Mouse (Mus musculus): ENCODE data around the gene Tmem120a. TPM values are rescaled to one million over a fixed set of nuclear protein-coding genes. Genes with fewer than 3 reads are reported as not detected.

The Tmem120a gene
- polyA plus RNA-seq, 1 experiment from 2014 or later = 54.5 TPM

DNA sequence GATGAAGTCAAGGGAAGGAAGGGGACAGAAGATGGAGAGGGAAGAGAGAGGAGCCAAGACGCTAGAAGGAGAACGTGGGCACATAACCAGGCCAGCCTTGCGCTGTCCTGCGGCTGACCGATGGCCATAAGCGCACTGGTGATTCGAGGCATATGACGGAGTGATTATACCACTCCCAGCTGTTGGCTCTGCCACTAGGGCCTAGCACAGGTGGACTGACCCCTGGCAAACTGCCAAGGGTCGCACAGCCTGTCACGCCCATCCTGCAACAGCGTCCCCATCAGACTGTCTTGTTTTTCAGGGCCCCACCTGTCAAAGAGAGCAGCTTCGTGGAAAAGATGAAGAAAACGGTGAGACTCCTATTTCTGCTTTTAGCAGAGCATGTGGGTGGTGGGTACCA, 15.9 kb downstream of the Tmem120a start:
- no peaks in the 10 kb centered on the region for H3K9me3 ChIP-seq
- peaks cover 47% of the 10 kb centered on the region for H3K4me1 ChIP-seq
- H3K27ac ChIP-seq = 0 out of 2 replicates have a peak overlapping the region, but pooled peaks have one; percentile 40
- no peak for DNase-seq (ENCODE audit: extremely low spot score, low spot score)
- H3K4me3 ChIP-seq = no peak overlapping the region
- H3K36me3 ChIP-seq (replicated peaks) = peaks cover 63% of the 10 kb centered on the region
- no peaks in the 10 kb centered on the region for H3K27me3 ChIP-seq (ENCODE audit: poor library complexity, severe bottlenecking)
- WGBS = 91% methylated on average over 13 of the region's 13 CpGs

GRCm38 (mm10) chr5:135727871-135728270, 16.4 kb downstream of the Tmem120a start:
- H3K4me3 ChIP-seq = no peak overlapping the region
- H3K27me3 ChIP-seq (ENCODE audit: poor library complexity, severe bottlenecking) = no peaks in the 10 kb centered on the region
- no peaks in the 10 kb centered on the region for H3K9me3 ChIP-seq
- peaks cover 58% of the 10 kb centered on the region for H3K36me3 ChIP-seq (replicated peaks)
- DNase-seq (ENCODE audit: extremely low spot score, low spot score) = no peak
- no peak overlapping the region for H3K27ac ChIP-seq
- peaks cover 52% of the 10 kb centered on the region for H3K4me1 ChIP-seq
- 91% methylated on average over 9 of the region's 9 CpGs for WGBS

DNA sequence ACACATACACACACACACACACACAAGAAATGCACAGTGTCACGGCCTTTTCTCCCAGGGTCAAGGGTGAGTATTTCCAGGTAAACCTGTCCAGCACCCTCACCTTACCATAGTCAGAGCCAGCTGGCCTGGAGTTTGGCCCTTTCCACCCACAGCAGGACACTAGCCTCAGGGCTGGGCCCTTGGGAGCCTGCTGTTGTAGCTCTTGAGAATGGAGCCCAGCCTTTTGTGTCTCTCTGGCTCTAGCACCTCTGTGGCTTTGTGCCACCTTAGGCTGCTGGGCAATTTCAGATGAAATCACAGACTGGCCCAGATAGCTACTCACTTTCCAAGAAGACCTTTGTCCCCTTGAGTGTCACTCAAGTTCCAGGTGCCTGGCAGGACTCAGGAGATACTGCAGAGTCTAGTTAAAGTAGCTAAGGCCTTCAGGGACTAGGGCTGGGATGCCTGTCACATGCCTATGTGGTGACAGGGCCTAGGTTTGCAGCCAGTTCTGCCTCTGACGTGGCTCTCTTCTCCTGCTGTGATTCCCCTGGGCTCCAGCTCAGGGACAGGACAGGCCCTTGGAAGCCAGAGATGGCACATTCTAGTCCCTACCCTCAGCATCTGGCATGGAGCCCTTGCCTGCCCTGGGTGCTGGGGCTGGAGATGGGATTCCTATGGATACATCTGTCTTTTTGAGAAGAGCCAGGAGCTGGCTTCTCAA, 17.5 kb downstream of the Tmem120a start:
- no peaks in the 10 kb centered on the region for H3K27me3 ChIP-seq (ENCODE audit: poor library complexity, severe bottlenecking)
- peaks cover 54% of the 10 kb centered on the region for H3K4me1 ChIP-seq
- no peaks in the 10 kb centered on the region for H3K9me3 ChIP-seq
- peaks cover 47% of the 10 kb centered on the region for H3K36me3 ChIP-seq (replicated peaks)
- H3K4me3 ChIP-seq = peak overlapping the region; percentile 50
- DNase-seq (ENCODE audit: extremely low spot score, low spot score) = no peak
- H3K27ac ChIP-seq = peak overlapping the region; percentile 95
- 81% methylated on average over 2 of the region's 2 CpGs for WGBS

DNA sequence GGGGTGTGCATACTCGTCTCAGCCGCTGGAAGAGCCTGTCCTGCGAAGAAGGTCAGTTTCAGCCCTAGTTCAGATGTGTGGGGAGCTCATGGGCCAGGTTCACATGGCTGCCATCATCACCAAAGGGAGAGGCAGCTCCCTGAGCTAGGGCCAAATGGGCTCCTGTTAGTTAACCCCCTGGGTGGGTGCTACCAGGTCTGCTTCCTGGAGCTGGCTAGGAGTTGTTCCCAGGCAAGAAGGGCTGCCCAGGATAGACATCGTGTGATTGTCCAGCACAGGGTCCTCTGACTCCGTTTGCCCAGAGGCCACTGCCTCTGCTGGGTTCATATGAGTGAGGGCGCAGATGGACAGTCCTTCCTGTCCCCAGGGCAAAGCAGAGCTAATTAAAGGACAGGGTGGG, 18.3 kb downstream of the Tmem120a start:
- peak overlapping the region; percentile 50 for H3K4me3 ChIP-seq
- H3K9me3 ChIP-seq = no peaks in the 10 kb centered on the region
- H3K27me3 ChIP-seq (ENCODE audit: poor library complexity, severe bottlenecking) = no peaks in the 10 kb centered on the region
- DNase-seq (ENCODE audit: extremely low spot score, low spot score) = no peak
- 35% methylated on average over 6 of the region's 6 CpGs for WGBS
- peak overlapping the region; percentile 95 for H3K27ac ChIP-seq
- peaks cover 54% of the 10 kb centered on the region for H3K4me1 ChIP-seq
- peaks cover 41% of the 10 kb centered on the region for H3K36me3 ChIP-seq (replicated peaks)

GRCm38 (mm10) chr5:135725391-135725841, 18.8 kb downstream of the Tmem120a start:
- 6% methylated on average over 8 of the region's 8 CpGs for WGBS

GRCm38 (mm10) chr5:135724536-135725322, 19.5 kb downstream of the Tmem120a start:
- Histone ChIP-seq H3K4me3 (peak overlapping the region; percentile 50), H3K9me3 (no peaks in the 10 kb centered on the region), H3K27ac (peak overlapping the region; percentile 95), H3K36me3 (replicated peaks) (peaks cover 33% of the 10 kb centered on the region), H3K4me1 (peaks cover 54% of the 10 kb centered on the region), H3K27me3 (ENCODE audit: poor library complexity, severe bottlenecking) (no peaks in the 10 kb centered on the region)
- 2% methylated on average over 9 of the region's 9 CpGs for WGBS
- DNase-seq (ENCODE audit: extremely low spot score, low spot score) = peak; percentile 53

More at GRCm38 (mm10) chr5:135725391-135725841, 18.8 kb downstream of the Tmem120a start:
- DNase-seq (ENCODE audit: extremely low spot score, low spot score) = peak; percentile 78
- H3K9me3 ChIP-seq = no peaks in the 10 kb centered on the region
- peak overlapping the region; percentile 50 for H3K4me3 ChIP-seq
- H3K27ac ChIP-seq = peak overlapping the region; percentile 95
- no peaks in the 10 kb centered on the region for H3K27me3 ChIP-seq (ENCODE audit: poor library complexity, severe bottlenecking)
- H3K4me1 ChIP-seq = peaks cover 54% of the 10 kb centered on the region
- peaks cover 37% of the 10 kb centered on the region for H3K36me3 ChIP-seq (replicated peaks)

DNA sequence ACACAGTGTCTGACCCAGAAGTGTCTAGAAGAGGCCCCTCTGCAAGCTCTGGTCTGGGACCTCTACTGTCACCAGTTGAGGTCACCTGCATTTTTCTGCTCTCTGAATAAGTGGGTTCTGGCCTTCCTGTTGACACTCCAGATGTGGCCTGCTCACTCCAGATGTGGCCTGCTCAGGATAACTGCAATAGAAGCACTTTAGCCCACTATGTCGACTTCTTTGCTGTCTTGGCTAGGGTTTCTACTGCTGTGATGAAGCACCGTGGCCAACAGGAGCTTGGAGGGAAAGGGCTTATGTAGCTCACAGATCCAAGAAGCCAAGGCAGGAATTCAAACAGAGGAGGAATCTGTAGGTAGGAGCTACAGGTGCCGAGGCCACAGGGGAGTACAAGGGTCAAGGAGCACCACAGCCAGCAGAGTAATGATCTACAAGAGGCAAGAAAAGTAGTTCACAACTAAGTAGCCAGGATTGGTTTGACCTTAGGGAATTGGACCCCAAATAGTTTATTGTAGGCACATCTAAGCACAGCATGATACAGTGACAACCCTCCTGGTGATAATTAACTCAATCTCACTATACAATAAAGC, 21.0 kb downstream of the Tmem120a start:
- Histone ChIP-seq H3K4me1 (peaks cover 54% of the 10 kb centered on the region), H3K4me3 (no peak overlapping the region), H3K27me3 (ENCODE audit: poor library complexity, severe bottlenecking) (no peaks in the 10 kb centered on the region), H3K27ac (0 out of 2 replicates have a peak overlapping the region, but pooled peaks have one; percentile 11), H3K36me3 (replicated peaks) (peaks cover 28% of the 10 kb centered on the region), H3K9me3 (no peaks in the 10 kb centered on the region)
- no peak for DNase-seq (ENCODE audit: extremely low spot score, low spot score)
- WGBS = 83% methylated on average over 3 of the region's 3 CpGs

GRCm38 (mm10) chr5:135722121-135722520, 22.1 kb downstream of the Tmem120a start:
- no peak for DNase-seq (ENCODE audit: extremely low spot score, low spot score)
- H3K4me3 ChIP-seq = no peak overlapping the region
- H3K36me3 ChIP-seq (replicated peaks) = peaks cover 29% of the 10 kb centered on the region
- peaks cover 45% of the 10 kb centered on the region for H3K4me1 ChIP-seq
- no peaks in the 10 kb centered on the region for H3K9me3 ChIP-seq
- WGBS = 91% methylated on average over 11 of the region's 11 CpGs
- H3K27ac ChIP-seq = no peak overlapping the region
- H3K27me3 ChIP-seq (ENCODE audit: poor library complexity, severe bottlenecking) = no peaks in the 10 kb centered on the region

GRCm38 (mm10) chr5:135721076-135721475, 23.2 kb downstream of the Tmem120a start:
- peaks cover 37% of the 10 kb centered on the region for H3K36me3 ChIP-seq (replicated peaks)
- WGBS = 94% methylated on average over 8 of the region's 8 CpGs

GRCm38 (mm10) chr5:135720121-135720520, 24.1 kb downstream of the Tmem120a start:
- H3K4me3 ChIP-seq = no peak overlapping the region
- peaks cover 27% of the 10 kb centered on the region for H3K4me1 ChIP-seq
- no peaks in the 10 kb centered on the region for H3K27me3 ChIP-seq (ENCODE audit: poor library complexity, severe bottlenecking)
- 88% methylated on average over 3 of the region's 3 CpGs for WGBS
- no peak overlapping the region for H3K27ac ChIP-seq
- DNase-seq (ENCODE audit: extremely low spot score, low spot score) = no peak
- H3K36me3 ChIP-seq (replicated peaks) = peaks cover 45% of the 10 kb centered on the region
- H3K9me3 ChIP-seq = no peaks in the 10 kb centered on the region

More at GRCm38 (mm10) chr5:135721076-135721475, 23.2 kb downstream of the Tmem120a start:
- no peak for DNase-seq (ENCODE audit: extremely low spot score, low spot score)
- Histone ChIP-seq H3K4me3 (no peak overlapping the region), H3K4me1 (peaks cover 34% of the 10 kb centered on the region), H3K9me3 (no peaks in the 10 kb centered on the region), H3K27ac (no peak overlapping the region), H3K27me3 (ENCODE audit: poor library complexity, severe bottlenecking) (no peaks in the 10 kb centered on the region)

- DNase-seq (ENCODE audit: extremely low spot score, low spot score) = no peak
- H3K27me3 ChIP-seq (ENCODE audit: poor library complexity, severe bottlenecking) = no peaks in the 10 kb centered on the region
- H3K9me3 ChIP-seq = no peaks in the 10 kb centered on the region
- WGBS = 85% methylated on average over 10 of the region's 10 CpGs
- H3K36me3 ChIP-seq (replicated peaks) = peaks cover 46% of the 10 kb centered on the region
- H3K27ac ChIP-seq = no peak overlapping the region
- peaks cover 23% of the 10 kb centered on the region for H3K4me1 ChIP-seq
- H3K4me3 ChIP-seq = no peak overlapping the region
Measured at GRCm38 (mm10) chr5:135719586-135720120, 24.6 kb downstream of the Tmem120a start.

DNA sequence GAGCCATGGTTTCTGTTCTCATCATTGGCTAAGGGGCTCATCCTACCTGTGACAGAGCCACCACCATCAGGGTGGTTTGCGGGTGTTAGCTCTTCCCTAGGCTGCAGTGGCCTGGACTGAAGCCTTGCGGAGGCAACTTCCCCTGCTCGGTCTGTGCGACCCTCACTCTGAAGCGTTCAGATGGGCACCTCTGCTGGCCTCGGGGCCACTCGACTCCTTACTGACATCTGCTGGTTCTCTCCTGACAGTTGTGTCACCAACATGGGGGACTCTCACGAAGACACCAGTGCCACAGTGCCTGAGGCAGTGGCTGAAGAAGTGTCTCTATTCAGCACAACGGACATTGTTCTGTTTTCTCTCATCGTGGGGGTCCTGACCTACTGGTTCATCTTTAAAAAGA, 28.6 kb downstream of the Tmem120a start:
- peaks cover 53% of the 10 kb centered on the region for H3K36me3 ChIP-seq (replicated peaks)
- no peaks in the 10 kb centered on the region for H3K9me3 ChIP-seq
- peaks cover 17% of the 10 kb centered on the region for H3K4me1 ChIP-seq

More for the DNA sequence above, 28.6 kb downstream of the Tmem120a start:
- Histone ChIP-seq H3K27ac (no peak overlapping the region), H3K4me3 (no peak overlapping the region), H3K27me3 (ENCODE audit: poor library complexity, severe bottlenecking) (no peaks in the 10 kb centered on the region)
- WGBS = 64% methylated on average over 10 of the region's 10 CpGs
- no peak for DNase-seq (ENCODE audit: extremely low spot score, low spot score)

Data from forebrain, embryonic 10.5 days (tissue).